Mouse (Mus musculus): Measurements from ENCODE around the gene Zfp263.

DNA sequence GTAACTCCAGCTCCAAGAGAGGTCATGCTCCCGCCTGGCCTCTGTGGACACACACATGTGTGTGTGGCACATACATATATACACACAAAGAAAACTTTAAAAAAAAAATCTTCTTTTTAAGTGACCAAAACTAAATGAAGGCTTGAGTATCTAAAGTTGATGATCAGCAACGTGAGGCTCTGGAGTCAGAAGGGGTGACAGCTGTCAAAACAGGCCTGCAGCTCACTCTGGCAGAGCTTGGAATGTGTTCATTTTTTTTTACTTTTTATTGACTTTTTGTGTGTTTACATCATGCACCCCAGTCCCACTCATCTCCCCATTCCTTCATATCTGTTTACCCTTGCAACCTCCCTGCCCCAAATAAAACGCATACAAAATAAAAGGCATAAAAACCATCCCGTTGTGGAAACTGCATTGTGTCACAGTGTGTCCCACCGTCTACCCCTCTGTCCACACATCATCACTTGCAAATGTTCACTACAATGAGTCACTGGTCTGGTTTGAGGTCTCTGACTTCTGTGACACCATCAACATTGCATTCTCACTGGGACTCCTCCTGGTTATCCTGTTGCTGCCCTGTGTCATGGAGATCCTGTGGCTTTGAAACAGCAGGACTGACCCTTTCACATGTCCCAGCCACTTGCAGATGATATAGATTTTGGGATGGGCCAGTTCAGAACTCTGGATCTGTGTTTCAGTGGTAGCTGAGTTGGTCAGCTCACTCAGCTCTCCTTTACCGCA is 15.7 kb upstream of the Zfp263 start:
- TF ChIP-seq CTCF (IDR thresholded peaks at IDR 0.05; ENCODE audit: low read depth) (no peak), EP300 (IDR thresholded peaks at IDR 0.05; ENCODE audit: low read depth) (no peak)

All from heart, postnatal 0 days (tissue).